Mouse (Mus musculus): ENCODE data around the gene Eif3d.

The Eif3d gene

DNA sequence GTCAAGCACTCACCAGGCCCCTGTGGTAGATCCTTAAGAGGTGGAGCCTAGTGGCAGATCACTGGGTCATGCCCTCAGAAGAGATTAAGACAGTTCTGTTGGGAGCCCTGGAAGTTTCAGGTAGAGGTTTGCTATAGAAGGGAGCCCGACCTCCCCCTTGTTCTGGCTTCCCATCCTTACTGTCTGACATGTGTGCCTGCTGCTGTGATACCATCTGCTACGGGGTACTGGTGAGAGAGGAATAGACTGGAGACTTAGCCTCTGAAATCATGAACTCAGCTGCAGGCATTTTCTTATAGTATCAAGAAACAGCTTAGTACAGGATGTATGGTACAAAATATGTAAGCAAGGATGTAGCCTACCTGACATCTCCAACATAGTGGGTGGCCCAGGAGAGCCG, 17.7 kb downstream of the Eif3d start:
- DNase-seq (ENCODE audit: low spot score): no peak

DNA sequence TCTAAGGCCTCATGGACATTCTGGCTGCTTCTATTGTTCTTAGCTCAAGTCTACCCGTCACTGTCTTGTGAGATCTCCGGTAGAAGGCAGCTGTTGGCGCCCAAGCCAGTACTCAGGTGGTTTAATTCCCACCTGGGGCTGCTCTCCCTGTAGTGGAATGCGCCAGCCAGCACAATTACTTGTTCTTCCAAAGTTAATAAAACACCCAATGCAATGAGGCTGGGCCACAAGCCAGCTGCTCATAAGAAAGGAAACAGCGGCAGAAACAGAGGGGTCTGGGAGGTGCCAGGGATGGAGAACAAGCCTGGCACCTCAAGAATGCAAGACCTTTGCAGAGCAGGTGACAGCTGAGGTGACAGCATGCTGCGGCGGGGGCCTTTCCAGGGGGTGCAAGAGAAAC, 21.6 kb downstream of the Eif3d start:
- DNase-seq (ENCODE audit: low spot score): no peak

DNA sequence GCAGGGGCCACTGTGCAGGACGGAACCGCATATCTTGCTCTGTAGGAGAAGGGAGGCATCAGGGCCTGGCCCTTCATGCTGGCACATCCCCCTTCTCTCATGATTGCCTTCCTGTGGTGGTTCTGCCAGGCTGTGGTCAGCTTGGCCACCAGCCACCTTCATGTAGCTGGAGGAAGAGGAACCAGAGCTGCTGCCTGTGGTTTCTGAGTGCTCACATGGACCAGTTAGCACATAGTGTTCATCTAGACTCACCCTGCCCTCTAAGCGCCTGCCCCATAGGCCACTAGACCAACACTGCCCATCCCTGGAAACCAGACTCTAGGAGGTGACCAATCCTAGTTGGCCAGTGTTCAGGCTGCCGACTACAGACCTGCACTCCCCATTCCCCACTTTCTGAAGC, 24.9 kb downstream of the Eif3d start:
- DNase-seq (ENCODE audit: low spot score): no peak

DNA sequence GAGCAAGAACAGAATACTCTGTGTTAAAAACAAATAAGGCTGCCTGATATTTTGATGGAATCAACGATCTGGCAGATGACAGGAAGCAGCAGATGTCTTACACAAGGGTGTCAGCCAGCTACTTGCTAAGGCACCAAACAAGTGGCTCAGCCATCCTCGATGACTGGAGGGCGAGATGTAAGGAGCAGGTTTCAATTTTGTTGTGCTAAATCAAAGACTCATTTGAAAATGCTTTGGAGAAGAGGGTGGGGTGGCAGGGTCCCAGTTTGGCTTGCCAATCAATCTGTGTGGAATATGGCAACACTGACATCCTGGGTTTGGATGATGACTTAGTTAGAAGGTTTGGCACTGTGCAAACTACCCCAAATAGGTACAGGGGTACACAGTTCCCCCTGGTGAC, 29.1 kb downstream of the Eif3d start:
- no peak for DNase-seq (ENCODE audit: low spot score)

DNA sequence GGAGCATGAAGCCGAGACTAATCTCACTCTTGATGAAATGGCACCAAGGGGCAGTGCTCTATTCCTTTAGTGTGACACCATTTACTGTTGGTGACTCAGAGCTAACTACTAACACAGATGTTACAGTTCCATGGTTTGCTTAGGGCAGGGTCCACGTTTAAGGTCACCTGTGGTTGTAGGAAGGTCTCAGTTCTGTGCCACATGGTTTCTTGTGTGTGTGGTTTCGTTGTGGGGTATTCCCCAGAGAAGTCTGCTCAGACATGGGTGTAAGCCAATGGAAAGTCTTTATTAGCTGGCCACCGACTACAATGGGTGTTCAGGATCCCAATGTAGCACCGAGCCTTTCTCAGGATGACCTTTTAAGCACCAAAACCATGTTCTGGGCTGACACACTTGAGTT, 32.1 kb downstream of the Eif3d start:
- no peak for DNase-seq (ENCODE audit: low spot score)

DNA sequence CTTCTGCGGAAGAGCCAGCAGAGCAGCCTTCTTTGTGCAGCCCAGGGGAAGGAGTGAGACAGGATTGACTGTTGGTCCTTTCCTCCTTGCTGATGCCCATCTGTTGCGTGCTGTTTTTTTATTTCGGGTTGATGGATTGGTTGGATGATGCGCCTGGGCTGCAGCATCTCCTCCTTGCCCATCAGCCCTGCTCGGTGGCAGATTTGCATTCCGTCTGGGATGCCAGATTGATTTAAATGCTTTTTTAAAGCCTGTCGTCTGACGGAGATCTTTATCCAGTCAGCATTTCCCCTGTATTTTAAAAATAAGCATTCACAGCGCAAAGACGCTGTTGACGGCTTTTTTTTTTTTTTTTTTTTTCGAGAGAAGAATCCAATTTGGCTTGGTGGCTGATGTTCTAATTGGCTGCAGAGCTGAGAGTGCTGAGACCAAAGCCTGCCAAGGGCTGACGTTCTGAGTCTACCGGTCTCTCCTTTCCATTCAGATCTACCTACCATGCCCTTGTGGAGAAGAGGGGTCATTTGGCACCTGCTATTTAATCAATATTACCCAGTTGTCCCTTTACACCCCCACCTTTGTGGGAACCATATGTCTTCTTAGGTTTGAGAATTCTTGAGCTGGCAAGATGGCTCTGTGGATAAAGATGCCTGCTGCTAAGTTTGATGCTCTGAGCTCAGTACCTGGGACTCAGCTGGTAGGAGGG, 34.8 kb downstream of the Eif3d start:
- DNase-seq (ENCODE audit: low spot score): no peak

DNA sequence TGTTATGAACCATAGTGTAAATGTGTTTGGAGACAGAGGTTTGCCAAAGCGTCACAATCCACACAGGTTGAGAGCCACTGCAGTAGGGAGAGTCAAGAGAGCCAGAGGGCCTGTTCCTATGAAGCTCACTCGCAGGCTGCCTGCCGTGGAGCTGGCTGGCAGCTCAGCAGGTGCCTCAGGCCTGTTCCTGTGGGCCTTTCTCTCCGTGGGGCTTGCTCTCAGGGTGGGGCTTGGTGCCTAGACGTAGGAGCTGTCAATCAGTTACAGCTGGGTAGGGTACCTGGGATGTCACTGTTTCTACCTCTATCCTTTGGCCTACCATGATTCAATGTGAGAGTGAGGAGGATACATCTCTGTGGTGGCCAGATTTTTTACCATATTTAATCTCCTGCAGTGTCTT, 35.6 kb downstream of the Eif3d start:
- no peak for DNase-seq (ENCODE audit: low spot score)

DNA sequence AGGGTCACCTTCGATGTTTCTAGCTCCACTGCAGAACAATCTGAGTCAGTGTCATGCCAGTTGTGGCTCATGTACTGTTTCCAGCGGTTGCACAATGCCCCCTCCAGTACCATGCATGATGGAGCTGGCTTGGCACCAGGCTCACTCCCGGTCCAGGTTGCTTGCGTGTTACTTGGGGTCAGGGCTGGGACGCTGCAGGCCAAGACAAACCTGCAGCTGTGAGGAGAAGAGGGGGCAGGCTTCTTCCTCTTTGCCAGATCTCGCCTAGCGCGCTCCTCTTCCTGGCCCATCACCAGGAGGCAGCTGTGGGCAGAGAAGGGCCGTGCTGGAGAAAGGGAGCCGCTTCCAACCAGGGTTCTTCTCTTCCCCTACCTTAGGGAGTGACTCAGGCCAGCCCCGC, 36.3 kb downstream of the Eif3d start:
- DNase-seq (ENCODE audit: low spot score): peak; percentile 31

DNA sequence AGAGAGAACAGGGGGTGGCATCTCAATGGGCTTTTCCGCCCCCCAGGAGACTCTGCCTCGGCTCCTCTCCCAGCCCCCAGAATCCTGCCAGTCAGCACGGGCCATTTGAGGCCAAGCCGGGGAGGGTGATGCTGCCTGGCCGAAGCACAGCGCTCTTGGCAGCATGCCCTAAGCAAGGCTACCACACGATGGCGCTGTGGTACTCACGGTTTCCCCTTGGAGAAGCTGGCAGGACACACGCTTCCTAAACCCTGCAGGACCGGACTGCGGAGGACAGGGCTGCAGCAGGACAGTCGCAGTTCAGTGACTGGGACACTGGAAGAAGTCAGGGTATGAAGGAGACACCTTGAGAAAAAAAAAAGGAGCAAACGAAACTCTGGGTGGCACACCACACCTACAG, 36.8 kb downstream of the Eif3d start:
- DNase-seq (ENCODE audit: low spot score): peak; percentile 100

DNA sequence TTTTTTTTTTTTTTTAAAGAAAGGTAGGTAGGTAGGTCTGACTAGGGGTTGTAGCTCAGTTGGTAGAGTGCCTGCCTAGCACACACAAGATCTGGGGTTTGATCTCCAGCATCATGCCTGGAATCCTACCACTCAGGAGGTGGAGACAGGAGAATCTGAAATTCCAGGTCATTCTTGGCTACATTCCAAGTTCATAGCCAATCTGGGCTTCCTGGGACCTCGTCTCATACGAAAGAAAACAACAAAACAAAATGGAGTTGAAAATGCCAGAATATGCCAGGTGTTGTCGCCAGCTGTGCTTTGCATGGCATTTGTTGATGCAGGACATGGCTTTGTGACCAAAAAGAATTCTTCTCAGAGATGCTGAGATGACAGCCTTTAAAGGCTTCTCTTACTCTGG, 37.4 kb downstream of the Eif3d start:
- DNase-seq (ENCODE audit: low spot score): no peak

DNA sequence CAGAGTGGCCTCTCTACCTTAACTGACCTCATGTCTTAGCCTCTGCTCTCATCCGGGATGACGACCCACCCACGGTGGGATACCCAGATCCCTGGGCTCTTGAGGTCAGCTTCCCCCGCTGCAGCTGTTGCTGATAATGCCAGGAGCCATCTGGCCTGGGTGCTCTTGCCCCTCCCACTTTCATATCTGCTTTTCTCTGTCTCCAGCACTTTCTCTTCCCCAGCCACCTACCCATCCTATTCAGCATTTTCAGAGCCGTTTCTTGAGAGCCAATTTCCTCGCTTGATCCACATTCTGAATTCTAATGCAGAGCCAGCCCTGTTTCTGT, 39.0 kb downstream of the Eif3d start:
- no peak for DNase-seq (ENCODE audit: low spot score)

DNA sequence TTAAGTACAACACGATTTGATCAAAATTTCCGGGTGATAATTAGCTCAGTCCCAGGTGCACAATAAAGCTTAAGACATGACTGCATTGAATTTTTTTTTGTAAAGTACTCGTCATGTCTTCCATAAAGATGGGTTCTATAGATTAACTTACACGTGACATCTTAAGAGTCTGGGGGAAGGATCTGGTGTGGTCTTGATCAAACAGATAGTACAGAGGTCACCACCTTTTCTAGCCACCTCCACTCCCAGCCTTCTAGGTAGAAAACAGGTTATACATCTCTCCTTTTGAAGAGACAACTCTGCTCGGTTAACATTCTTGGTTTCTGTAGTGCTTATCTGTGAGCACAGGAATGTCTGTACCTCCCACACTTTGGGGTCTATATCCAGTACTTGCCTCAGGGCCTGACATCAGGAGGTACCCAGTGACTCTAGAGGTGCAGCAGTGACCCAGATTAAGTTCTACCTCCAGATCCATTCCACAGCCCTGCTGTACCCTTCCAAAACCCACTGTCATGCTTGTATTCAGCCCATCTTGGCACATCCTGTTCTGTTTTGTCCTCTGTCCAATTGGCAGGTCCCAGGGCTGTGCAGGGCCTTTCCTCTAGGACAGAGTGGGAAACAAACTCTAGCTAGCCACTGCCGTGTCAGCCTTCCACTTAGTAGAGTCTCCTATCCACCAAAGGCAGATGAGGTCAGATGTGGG, 39.5 kb downstream of the Eif3d start:
- no peak for DNase-seq (ENCODE audit: low spot score)

DNA sequence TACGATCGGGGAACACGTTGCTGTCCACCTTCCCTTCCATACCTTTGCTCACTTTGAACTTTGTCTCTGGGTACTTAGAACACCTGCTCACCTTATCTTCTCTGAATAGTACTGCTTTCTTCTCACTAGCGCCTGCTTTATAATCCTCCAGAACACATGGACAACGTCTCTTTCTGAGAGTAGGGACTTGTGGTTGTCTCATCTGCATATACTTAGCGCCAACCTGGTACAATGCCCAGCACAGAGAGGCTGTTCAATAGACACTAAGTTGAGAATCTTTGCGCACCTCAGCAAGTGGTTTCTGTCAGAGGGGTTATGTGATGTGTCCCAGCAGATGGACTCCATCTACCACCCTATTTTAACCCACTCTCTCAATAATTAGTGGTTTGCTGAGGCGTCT, 40.8 kb downstream of the Eif3d start:
- DNase-seq (ENCODE audit: low spot score): no peak

DNA sequence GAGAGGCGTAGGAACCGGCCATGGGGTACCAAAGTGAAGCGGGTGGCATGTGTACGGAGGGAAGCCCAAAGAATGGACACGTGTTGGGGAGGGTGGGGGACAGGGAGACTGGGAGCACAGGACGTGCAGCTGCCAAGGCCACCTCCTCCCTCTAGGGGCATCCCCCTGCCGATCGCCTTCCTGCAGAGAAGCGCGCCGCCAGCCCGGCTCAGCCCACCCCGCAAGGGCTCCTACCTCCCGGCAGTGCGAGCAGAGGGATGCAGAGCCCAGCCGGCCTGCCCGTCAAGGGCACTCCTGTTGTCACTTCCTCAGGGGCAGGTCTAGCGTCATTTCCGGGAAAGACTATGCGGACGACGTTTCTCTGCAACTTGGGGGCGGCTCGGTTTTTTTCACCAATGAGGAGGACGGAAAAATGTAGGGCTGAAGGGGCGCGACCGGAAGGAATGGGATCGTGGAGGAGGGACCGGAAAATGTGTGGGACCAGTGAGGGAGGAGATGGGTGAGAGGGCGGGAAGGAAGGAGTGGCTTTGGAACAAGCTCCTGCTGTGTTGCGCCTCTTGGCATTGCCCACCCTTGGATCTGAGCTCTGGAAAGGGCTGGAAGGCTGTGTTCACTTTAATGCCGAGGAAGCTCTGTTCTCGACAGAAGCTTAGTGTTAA, 41.8 kb downstream of the Eif3d start, which contains the start of gene Txn2:
Gene Txn2 (minus strand): TSS at position 334 of the 659 bp plus-strand sequence.
- DNase-seq (ENCODE audit: low spot score): peak; percentile 90

DNA sequence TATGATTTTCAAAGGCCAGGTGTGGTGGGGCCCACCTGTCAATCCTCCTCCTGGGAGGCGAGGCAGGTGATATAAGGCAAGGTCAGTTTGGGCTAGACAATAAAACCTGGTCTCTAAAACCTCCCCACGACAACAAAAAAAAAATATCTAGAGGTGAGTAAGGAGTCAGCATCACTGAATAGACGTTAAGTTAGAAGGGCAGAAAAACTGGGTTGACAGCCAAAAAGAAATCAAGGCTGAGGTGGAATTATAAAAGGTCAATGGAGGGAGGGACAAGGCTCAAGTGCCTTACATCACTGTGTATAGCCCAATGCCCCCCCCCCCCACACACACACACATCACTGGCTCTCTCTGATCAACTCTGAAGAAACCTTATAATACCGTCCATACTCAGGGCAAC, 42.5 kb downstream of the Eif3d start:
- DNase-seq (ENCODE audit: low spot score): no peak

DNA sequence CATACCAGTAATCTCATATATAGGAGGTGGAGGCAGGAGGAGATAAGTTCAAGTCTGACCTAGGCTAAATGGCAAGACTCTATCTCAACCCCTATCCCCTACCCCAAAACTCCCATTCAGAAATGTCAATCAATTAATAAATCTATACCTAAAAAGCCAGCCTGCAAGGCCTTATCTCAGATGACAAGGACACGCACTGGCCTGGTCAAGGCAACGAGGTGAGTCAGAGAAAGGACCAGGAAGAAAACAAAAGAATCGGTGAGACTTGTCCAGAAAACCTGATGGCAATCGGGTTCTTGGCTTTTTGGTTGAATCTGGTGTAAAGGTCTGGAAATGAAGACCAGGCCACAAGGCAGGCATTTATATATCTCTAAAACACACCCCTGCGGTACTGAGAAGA, 43.7 kb downstream of the Eif3d start:
- no peak for DNase-seq (ENCODE audit: low spot score)

DNA sequence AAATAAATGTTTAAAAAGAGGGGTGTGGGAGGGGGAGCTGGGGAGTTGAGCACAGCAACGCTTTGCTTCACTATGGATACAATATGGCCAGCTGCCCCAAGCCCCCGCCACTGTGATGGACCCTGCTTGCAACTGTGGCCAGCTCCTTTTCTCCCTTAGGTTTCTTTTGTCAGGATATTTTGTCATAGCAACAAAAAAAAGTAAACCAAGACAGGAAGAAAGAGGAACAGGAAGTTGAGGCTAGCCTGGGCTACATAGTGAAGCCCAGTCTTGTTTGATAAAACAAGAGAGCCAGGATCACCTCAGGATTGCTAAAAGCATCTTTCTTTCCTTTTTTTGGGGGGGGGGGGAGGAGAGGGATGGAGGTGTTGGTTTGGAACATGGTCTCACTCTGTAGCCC, 45.4 kb downstream of the Eif3d start:
- no peak for DNase-seq (ENCODE audit: low spot score)

DNA sequence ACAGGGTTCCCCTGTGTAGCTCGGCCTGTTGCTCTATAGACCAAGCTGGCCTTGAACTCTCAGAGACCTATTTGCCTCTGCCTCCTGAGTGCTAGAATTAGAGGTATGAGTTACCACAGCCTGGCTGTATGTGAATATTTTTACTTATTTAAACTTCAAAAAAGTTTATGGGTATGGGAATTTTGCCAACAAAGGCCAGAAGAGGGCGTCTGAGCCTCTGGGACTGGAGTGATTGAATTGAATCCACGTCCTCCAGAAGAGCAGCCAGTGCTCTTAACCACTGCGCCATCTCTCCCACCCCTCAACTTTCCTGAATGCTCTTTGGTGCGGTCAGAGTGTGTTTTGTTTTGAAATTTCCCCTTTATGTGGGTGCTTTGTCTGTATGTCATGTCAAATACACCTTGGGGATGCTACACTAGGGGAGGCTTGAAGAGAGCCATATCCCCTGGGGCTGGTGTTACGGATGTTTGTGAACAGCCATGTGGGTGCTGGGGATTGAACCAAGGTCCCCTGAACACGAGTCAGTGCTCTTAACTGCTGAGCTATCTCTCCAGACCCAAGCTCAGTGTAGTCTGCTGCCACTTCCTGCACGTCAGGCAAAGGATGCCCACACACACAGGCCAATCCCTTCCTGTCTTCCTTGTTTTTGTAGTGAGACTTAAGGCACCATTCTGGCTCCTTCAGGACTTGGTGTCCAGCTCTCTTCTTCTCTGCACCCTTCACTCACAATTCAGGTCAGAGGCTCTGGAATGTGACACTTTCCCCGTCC, 47.2 kb downstream of the Eif3d start:
- no peak for DNase-seq (ENCODE audit: low spot score)

DNA sequence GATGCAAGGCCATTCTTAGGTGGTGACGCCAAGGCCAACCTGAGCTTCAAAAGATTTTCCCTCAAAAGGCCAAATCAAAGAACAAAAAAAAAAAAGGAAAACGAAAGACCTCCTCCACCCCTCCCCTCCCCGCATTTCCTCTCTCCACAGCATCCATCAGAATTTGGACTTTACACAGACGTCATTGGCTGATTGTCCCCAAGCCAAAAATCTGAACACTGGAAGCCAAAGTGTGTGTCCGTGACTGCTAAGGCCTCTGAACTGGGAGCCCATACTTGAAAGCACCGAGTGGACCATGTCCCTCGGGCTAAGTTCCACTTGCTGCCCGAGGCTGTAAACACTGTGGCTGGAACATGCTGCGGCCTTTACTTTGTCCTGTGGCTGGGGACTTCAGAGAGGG, 47.9 kb downstream of the Eif3d start:
- DNase-seq (ENCODE audit: low spot score): no peak

DNA sequence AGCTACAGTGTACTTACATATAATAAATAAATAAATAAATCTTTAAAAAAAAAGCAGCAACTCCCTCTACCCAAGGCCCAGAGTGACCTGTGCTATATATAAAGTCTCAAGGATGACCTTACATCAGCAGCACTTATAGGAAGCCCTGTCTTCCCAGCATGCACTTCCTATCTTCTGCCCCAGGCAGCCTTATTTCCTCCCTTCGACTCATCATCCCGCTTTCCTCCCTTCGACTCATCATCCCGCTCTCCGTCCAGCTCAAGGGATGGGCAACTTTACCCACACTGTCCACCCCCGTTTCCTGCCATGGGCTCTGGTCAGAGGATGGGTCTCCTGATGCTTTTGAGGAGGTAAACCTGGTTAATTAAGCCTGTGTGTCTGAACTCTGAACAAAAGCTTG, 49.0 kb downstream of the Eif3d start:
- DNase-seq (ENCODE audit: low spot score): no peak

DNA sequence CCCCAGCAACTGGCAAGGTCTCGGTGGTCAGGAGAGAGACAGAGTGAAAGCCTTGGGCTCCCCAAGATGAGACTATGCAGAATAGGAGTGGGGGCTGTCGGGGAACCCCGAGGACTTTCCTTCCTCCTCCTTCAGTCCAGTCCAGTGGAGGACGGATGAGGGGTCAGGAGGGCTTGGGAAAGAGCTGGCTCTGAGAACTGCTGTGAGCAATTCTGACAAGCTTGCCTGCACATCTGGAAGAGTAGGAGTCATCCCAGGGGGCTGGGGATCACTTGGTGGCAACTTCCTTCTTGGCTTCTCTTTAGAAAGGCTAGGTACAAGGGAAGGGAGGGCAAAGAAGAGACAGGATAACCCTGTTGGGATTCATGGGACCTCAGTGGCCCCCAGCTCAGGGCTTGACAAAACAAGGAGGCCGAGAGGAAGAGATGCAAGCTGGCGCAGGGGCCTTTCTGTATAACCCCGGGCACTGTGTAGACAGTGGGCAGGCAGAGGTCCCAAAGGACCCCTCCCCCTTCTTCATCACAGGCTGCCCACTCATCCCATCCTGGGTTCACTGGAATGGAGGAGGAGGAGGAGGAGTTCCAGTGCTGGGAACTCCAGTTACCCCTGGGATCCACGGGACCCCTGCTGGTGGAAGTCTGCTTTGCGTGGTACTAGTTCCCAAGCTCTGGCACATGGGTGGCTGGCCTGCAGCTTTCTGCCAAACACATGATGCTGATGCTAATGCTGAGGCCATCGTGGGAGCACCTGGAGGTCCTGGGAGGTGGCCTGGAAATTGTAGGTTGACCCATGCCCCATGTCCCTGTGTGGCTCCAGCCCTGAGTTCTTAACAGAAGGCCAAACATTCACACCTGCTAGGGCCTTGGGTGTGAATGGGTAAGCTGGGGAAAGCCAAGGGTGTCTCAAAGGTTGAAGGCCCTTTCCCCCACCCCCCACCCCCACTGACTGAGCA, 49.8 kb downstream of the Eif3d start:
- no peak for DNase-seq (ENCODE audit: low spot score)

DNA sequence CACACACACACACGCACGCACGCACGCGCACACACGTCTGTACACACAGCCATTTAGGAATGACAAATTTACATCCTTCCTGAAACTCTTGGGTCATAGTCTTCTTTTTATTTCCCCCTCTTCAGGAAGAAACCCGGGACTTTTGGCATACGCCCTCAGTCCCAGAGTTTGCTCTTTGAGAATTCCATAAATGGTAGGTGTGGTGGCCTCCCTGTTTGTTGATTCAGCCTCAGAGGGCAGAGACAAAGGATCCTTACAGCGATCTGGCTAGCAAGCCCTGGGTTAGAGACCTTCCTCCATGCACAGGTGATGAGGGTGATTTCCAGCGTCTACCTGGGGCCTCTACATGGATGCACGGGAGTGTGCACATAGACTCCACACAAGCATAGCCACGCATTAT, 51.2 kb downstream of the Eif3d start:
- DNase-seq (ENCODE audit: low spot score): no peak
